ENCODE assay signal across 7 mouse cellular contexts in genomic region chr11:4096054-4096984, GRCm38 (mm10). TPM values are rescaled to one million over a fixed set of nuclear protein-coding genes. Genes with fewer than 3 reads are reported as not detected.
DNase-seq lines count a peak whose midpoint lies in the region; ATAC-seq lines count a peak whose summit lies in the region.

No protein-coding gene starts in this region.

- peak; percentile 99 for DNase-seq in adrenal gland, adult 8-10 months
- DNase-seq in embryo, embryonic 9.5 days (ENCODE audit: extremely low spot score): peak; percentile 96
- peak; percentile 92 to 97 for DNase-seq in gastrocnemius, postnatal 4 days (ENCODE audit: low spot score in 2 of 2)
- peak; percentile 97 to 98 for DNase-seq in left cerebral cortex, postnatal 36 days (ENCODE audit: low spot score in 2 of 2)
- peak; percentile 98 for DNase-seq in midbrain, embryonic 11.5 days (ENCODE audit: low spot score, missing footprints)
- DNase-seq in skeletal muscle tissue, adult 2 months (ENCODE audit: low read depth, low spot score): peak; percentile 99

- peak overlapping the region; percentile 80 for H3K27ac ChIP-seq in intestine, embryonic 16.5 days (ENCODE audit: low read length)
- H3K27ac ChIP-seq in midbrain, embryonic 11.5 days (ENCODE audit: low read depth, low read length): peak overlapping the region; percentile 62

- intact Hi-C loops in left cerebral cortex, postnatal 36 days (cut with DNase I): no loop called here

- H3K4me3 ChIP-seq in intestine, embryonic 16.5 days (ENCODE audit: low read length): peak overlapping the region; percentile 52
- H3K4me3 ChIP-seq in midbrain, embryonic 11.5 days (ENCODE audit: low read depth, low read length): peak overlapping the region; percentile 44

- H3K36me3 ChIP-seq in intestine, embryonic 16.5 days (ENCODE audit: control insufficient read depth, insufficient read depth, low read length): peaks cover 11% of the 10 kb centered on the region
- H3K36me3 ChIP-seq in midbrain, embryonic 11.5 days (ENCODE audit: control insufficient read depth, insufficient read depth, low read length): peaks cover 2% of the 10 kb centered on the region; the same call in 1 of the 2 replicates

- ATAC-seq in intestine, embryonic 16.5 days: peak; percentile 92
- ATAC-seq in midbrain, embryonic 11.5 days (ENCODE audit: low FRiP score): peak; percentile 96

- H3K4me1 ChIP-seq in intestine, embryonic 16.5 days (ENCODE audit: control insufficient read depth, insufficient read depth, low read length): peaks cover 16% of the 10 kb centered on the region
- H3K4me1 ChIP-seq in midbrain, embryonic 11.5 days (ENCODE audit: control insufficient read depth, insufficient read depth, low read length): peaks cover 12% of the 10 kb centered on the region

- H3K9ac ChIP-seq in intestine, embryonic 16.5 days (ENCODE audit: low read depth, low read length): peak overlapping the region; percentile 75
- peak overlapping the region; percentile 85 for H3K9ac ChIP-seq in midbrain, embryonic 11.5 days (ENCODE audit: low read length)

- H3K27me3 ChIP-seq in intestine, embryonic 16.5 days (replicated peaks; ENCODE audit: control insufficient read depth, insufficient read depth, low read length): no peaks in the 10 kb centered on the region
- no peaks in the 10 kb centered on the region for H3K27me3 ChIP-seq in midbrain, embryonic 11.5 days (ENCODE audit: control insufficient read depth, insufficient read depth, low read length)

- 0 out of 2 replicates have a peak, but pooled peaks cover 3% of the 10 kb centered on the region for H3K9me3 ChIP-seq in intestine, embryonic 16.5 days (ENCODE audit: control insufficient read depth, low read length)
- H3K9me3 ChIP-seq in midbrain, embryonic 11.5 days (ENCODE audit: control insufficient read depth, low read length): no peaks in the 10 kb centered on the region

- WGBS in intestine, embryonic 16.5 days: 3% methylated on average over 45 of the region's 45 CpGs
- WGBS in midbrain, embryonic 11.5 days: 2% methylated on average over 45 of the region's 45 CpGs

- peak overlapping the region; percentile 85 for H3K4me2 ChIP-seq in intestine, embryonic 16.5 days (ENCODE audit: low read depth, low read length)
- H3K4me2 ChIP-seq in midbrain, embryonic 11.5 days: peak overlapping the region; percentile 72

RNA-seq across cellular contexts. Expression of gene Mtfp1, which starts 1.1 kb away (rescaled TPM):
- 10 to 100 TPM; 17.5 to 21.4 (median 18.9) TPM for total RNA-seq in adrenal gland, adult 8-10 months (2022)
- 10 to 100 TPM in 1 of 2 experiments, 1 to 10 TPM in 1; 10.0 to 12.5 TPM for total RNA-seq in gastrocnemius, postnatal 4 days (2021)
- polyA plus RNA-seq in intestine, embryonic 16.5 days (2015; fragmentation: Nextera tagmentation; extraction: Ambion mirVana): 38.1 and 41.6 TPM in 2 replicates
- 10 to 100 TPM; 90.9 to 94.5 TPM for total RNA-seq in left cerebral cortex, postnatal 36 days (2021)
- 5.7 TPM in 2 replicates for polyA plus RNA-seq in midbrain, embryonic 11.5 days (2014; fragmentation: Nextera tagmentation; extraction: Ambion mirVana)

RNA-seq across cellular contexts. Expression of gene Sec14l2, which starts 26.9 kb away (rescaled TPM):
- 1 to 10 TPM; 2.0 to 3.3 (median 2.4) TPM for total RNA-seq in adrenal gland, adult 8-10 months (2022)
- 1 to 10 TPM; 2.3 to 2.6 TPM for total RNA-seq in gastrocnemius, postnatal 4 days (2021)
- polyA plus RNA-seq in intestine, embryonic 16.5 days (2015; fragmentation: Nextera tagmentation; extraction: Ambion mirVana): 1.7 and 2.9 TPM in 2 replicates
- total RNA-seq in left cerebral cortex, postnatal 36 days (2021): 10 to 100 TPM; 35.0 to 35.4 TPM
- 1.9 TPM in 2 replicates for polyA plus RNA-seq in midbrain, embryonic 11.5 days (2014; fragmentation: Nextera tagmentation; extraction: Ambion mirVana)

RNA-seq across cellular contexts. Expression of gene Sec14l3, which starts 31.7 kb away (rescaled TPM):
- under 1 TPM in 1 of 4 experiments, not detected in 3; 0.34 TPM for total RNA-seq in adrenal gland, adult 8-10 months (2022)
- not detected for total RNA-seq in gastrocnemius, postnatal 4 days (2021)
- polyA plus RNA-seq in intestine, embryonic 16.5 days (2015; fragmentation: Nextera tagmentation; extraction: Ambion mirVana): not detected in 2 replicates
- 1 to 10 TPM in 1 of 2 experiments, under 1 TPM in 1; 0.52 to 1.5 TPM for total RNA-seq in left cerebral cortex, postnatal 36 days (2021)
- polyA plus RNA-seq in midbrain, embryonic 11.5 days (2014; fragmentation: Nextera tagmentation; extraction: Ambion mirVana): not detected in 2 replicates

RNA-seq across cellular contexts. Expression of gene Rnf215, which starts 38.7 kb away (rescaled TPM):
- total RNA-seq in adrenal gland, adult 8-10 months (2022): 10 to 100 TPM; 28.2 to 38.2 (median 33.1) TPM
- total RNA-seq in gastrocnemius, postnatal 4 days (2021): 10 to 100 TPM; 12.8 to 18.1 TPM
- 17.3 and 19.2 TPM in 2 replicates for polyA plus RNA-seq in intestine, embryonic 16.5 days (2015; fragmentation: Nextera tagmentation; extraction: Ambion mirVana)
- 10 to 100 TPM; 28.8 to 35.9 TPM for total RNA-seq in left cerebral cortex, postnatal 36 days (2021)
- 23.5 and 26.7 TPM in 2 replicates for polyA plus RNA-seq in midbrain, embryonic 11.5 days (2014; fragmentation: Nextera tagmentation; extraction: Ambion mirVana)

Comparison
In these comparisons a context has a peak if more than half of its experiments do, and no peak if none do; other contexts are left out.
1. Peak in every context shown above with its lines: DNase-seq, ATAC-seq, H3K4me3 ChIP-seq and H3K27ac ChIP-seq.
2. RNA of gene Mtfp1, which starts 1.1 kb away (total RNA-seq): 90.9 to 94.5 TPM in left cerebral cortex, postnatal 36 days; 17.5 to 21.4 TPM in adrenal gland, adult 8-10 months and 10.0 to 12.5 TPM in gastrocnemius, postnatal 4 days; every median in the first group is over 4 times any median in the second.
3. RNA of gene Sec14l2, which starts 26.9 kb away (total RNA-seq): 35.0 to 35.4 TPM in left cerebral cortex, postnatal 36 days; 2.3 to 2.6 TPM in gastrocnemius, postnatal 4 days and 2.0 to 3.3 TPM in adrenal gland, adult 8-10 months; every median in the first group is over 4 times any median in the second.